Mouse (Mus musculus) heart, embryonic 13.5 days (tissue): ENCODE measurements around the gene Slc33a1. TPM values are rescaled to one million over a fixed set of nuclear protein-coding genes. Genes with fewer than 3 reads are reported as not detected.

Source experiments
- ATAC-seq: fragments of 200-750 bp; cut with Nextera tagmentation; 2 replicates; pipeline ENCODE4 v1.8.0; 2017; ENCODE audit warnings: moderate TSS enrichment; ENCODE audit not compliant: insufficient number of reproducible peaks, low FRiP score, low TSS enrichment; ENCODE audit errors: extremely low read depth
- H3K27ac ChIP-seq: fragments of 300-500 bp; sonication (generic); replicated peaks from 2 replicates; pipeline ENCODE4 v1.5.1; 2015; ENCODE audit warnings: moderate library complexity, mild to moderate bottlenecking, inconsistent platforms
- H3K27me3 ChIP-seq: fragments of 300-500 bp; sonication (generic); replicated peaks from 2 replicates; pipeline ENCODE4 v1.6.1; 2015; ENCODE audit warnings: mild to moderate bottlenecking, inconsistent platforms
- H3K36me3 ChIP-seq: fragments of 300-500 bp; sonication (generic); 2 replicates; pipeline ENCODE4 v1.6.1; 2015; ENCODE audit warnings: mild to moderate bottlenecking, inconsistent platforms
- H3K4me1 ChIP-seq: fragments of 300-500 bp; sonication (generic); 2 replicates; pipeline ENCODE4 v1.6.1; 2015; ENCODE audit warnings: inconsistent platforms
- H3K4me2 ChIP-seq: fragments of 300-500 bp; sonication (generic); 2 replicates; pipeline ENCODE4 v1.6.1; 2015; ENCODE audit warnings: inconsistent platforms, mild to moderate bottlenecking, moderate library complexity
- H3K4me3 ChIP-seq: fragments of 300-500 bp; sonication (generic); 2 replicates; pipeline ENCODE4 v1.5.1; 2015; ENCODE audit warnings: moderate library complexity, mild to moderate bottlenecking, inconsistent platforms
- H3K9ac ChIP-seq: fragments of 300-500 bp; sonication (generic); 2 replicates; pipeline ENCODE4 v1.6.1; 2015; ENCODE audit warnings: inconsistent platforms, mild to moderate bottlenecking, moderate library complexity
- H3K9me3 ChIP-seq: fragments of 300-500 bp; sonication (generic); 2 replicates; pipeline ENCODE4 v1.6.1; 2016; ENCODE audit warnings: inconsistent platforms
- WGBS: fragments of 180-500 bp; shearing (Covaris S2); methylation state at CpG from one replicate; pipeline ENCODE4 v1.1.7; 2015; ENCODE audit warnings: mixed read lengths; 5-methylcytosine and 5-hydroxymethylcytosine counted together
- polyA plus RNA-seq: library from polyadenylated mRNA; unstranded; fragments of >200 nt; fragmentation: Nextera tagmentation; extraction: Ambion mirVana; gene quantifications from 2 replicates; pipeline ENCODE4 v1.2.1, GENCODE M21; 2015

Slc33a1 gene
- polyA plus RNA-seq, 1 experiment from 2014 or later = 9.0 TPM

- H3K4me2 ChIP-seq = no peak overlapping the region
- no peak for ATAC-seq
- H3K4me3 ChIP-seq = no peak overlapping the region
- H3K9me3 ChIP-seq = no peaks in the 10 kb centered on the region
- WGBS = 60% methylated on average over 2 of the region's 2 CpGs
- H3K27me3 ChIP-seq = no peaks in the 10 kb centered on the region
- H3K4me1 ChIP-seq = peaks cover 15% of the 10 kb centered on the region
- no peaks in the 10 kb centered on the region for H3K36me3 ChIP-seq
- H3K27ac ChIP-seq = no peak overlapping the region
- no peak overlapping the region for H3K9ac ChIP-seq
Observed at GRCm38 (mm10) chr3:63895786-63896185, 68.8 kb downstream of the Slc33a1 start.

- Histone ChIP-seq H3K36me3 (no peaks in the 10 kb centered on the region), H3K27me3 (no peaks in the 10 kb centered on the region), H3K27ac (no peak overlapping the region), H3K9ac (no peak overlapping the region), H3K4me1 (peaks cover 4% of the 10 kb centered on the region), H3K9me3 (no peaks in the 10 kb centered on the region), H3K4me2 (no peak overlapping the region), H3K4me3 (no peak overlapping the region)
- no peak for ATAC-seq
- 59% methylated on average over 7 of the region's 7 CpGs for WGBS
Observed at GRCm38 (mm10) chr3:63893677-63894076, 70.9 kb downstream of the Slc33a1 start.

- Histone ChIP-seq H3K4me2 (no peak overlapping the region), H3K27me3 (no peaks in the 10 kb centered on the region), H3K4me3 (no peak overlapping the region), H3K9ac (no peak overlapping the region), H3K4me1 (no peaks in the 10 kb centered on the region), H3K36me3 (no peaks in the 10 kb centered on the region), H3K27ac (no peak overlapping the region), H3K9me3 (no peaks in the 10 kb centered on the region)
- ATAC-seq = no peak
- WGBS = 46% methylated on average over 3 of the region's 3 CpGs
Observed at GRCm38 (mm10) chr3:63892154-63892553, 72.4 kb downstream of the Slc33a1 start.

Other genes with a start within 250 kb of the Slc33a1 start
- gene Plch1, start 65.3 kb downstream of the Slc33a1 start, polyA plus RNA-seq = 0.49 and 0.68 TPM in 2 replicates
- 5.1 and 5.2 TPM in 2 replicates for gene E130311K13Rik, start 35.3 kb downstream of the Slc33a1 start, polyA plus RNA-seq
- 35.4 and 36.9 TPM in 2 replicates for gene Gmps, start 11.3 kb upstream of the Slc33a1 start, polyA plus RNA-seq
- gene Vmn2r1, start 116.8 kb upstream of the Slc33a1 start, polyA plus RNA-seq = 0.03 TPM in 1 of 2 replicates, not detected in the other
- gene Vmn2r2, start 177.2 kb upstream of the Slc33a1 start, polyA plus RNA-seq = not detected in 2 replicates